Mouse (Mus musculus): ENCODE data around the gene Gm49337.

- TF ChIP-seq POLR2A (IDR thresholded peaks at IDR 0.05; ENCODE audit: borderline replicate concordance, extremely low read depth, low read depth, low read length) (no peak), CTCF (IDR thresholded peaks at IDR 0.05; ENCODE audit: insufficient read depth, low read length) (no peak)
Observed at GRCm38 (mm10) chr4:116268220-116268619, 95.0 kb downstream of the Gm49337 start.

Measured in lung, adult 2 months (tissue).